Mouse (Mus musculus) CH12.LX (cell line): ENCODE results near the gene Mkrn1.

Experiments used
- CTCF ChIP-seq, 2 experiments: IDR thresholded peaks in 1 of 2; conservative IDR thresholded peaks in 1 of 2; 2 replicates each; pipeline ENCODE4 v1.5.1; 2011 to 2012; ENCODE audit warnings: low read depth in 2 of 2, low read length in 2 of 2, improper control_type of control experiment in 1 of 2, inconsistent platforms in 1 of 2, mild to moderate bottlenecking in 1 of 2, moderate library complexity in 1 of 2
- E2F4 ChIP-seq: IDR thresholded peaks from 2 replicates; pipeline ENCODE4 v1.6.1; 2011; ENCODE audit warnings: low read depth, low read length, improper control_type of control experiment; ENCODE audit not compliant: insufficient replicate concordance
- ELF1 ChIP-seq: IDR thresholded peaks from 2 replicates; pipeline ENCODE4 v1.6.1; 2014; ENCODE audit warnings: low read depth, mild to moderate bottlenecking, inconsistent platforms, low read length, improper control_type of control experiment
- HCFC1 ChIP-seq: IDR thresholded peaks from 2 replicates; pipeline ENCODE4 v1.6.1; 2012; ENCODE audit warnings: low read depth, mild to moderate bottlenecking, inconsistent platforms, low read length, improper control_type of control experiment
- JUND ChIP-seq: conservative IDR thresholded peaks from 2 replicates; pipeline ENCODE4 v1.6.1; 2011; ENCODE audit warnings: low read depth, low read length, improper control_type of control experiment
- MAX ChIP-seq: IDR thresholded peaks from 2 replicates; pipeline ENCODE4 v1.6.1; 2011; ENCODE audit warnings: low read length, improper control_type of control experiment
- MYC ChIP-seq: IDR thresholded peaks from 2 replicates; pipeline ENCODE4 v1.6.1; 2011; ENCODE audit warnings: low read depth, mild to moderate bottlenecking, improper control_type of control experiment, low read length
- PAX5 ChIP-seq: IDR thresholded peaks from 2 replicates; pipeline ENCODE4 v1.6.1; 2012; ENCODE audit warnings: low read length, inconsistent platforms, mixed read lengths
- POLR2A ChIP-seq: IDR thresholded peaks from 2 replicates; pipeline ENCODE4 v1.6.1; 2011; ENCODE audit warnings: low read depth, mild to moderate bottlenecking, improper control_type of control experiment, low read length
- POLR2AphosphoS2 ChIP-seq: IDR thresholded peaks from 2 replicates; pipeline ENCODE4 v1.6.1; 2011; ENCODE audit warnings: low read depth, low read length, improper control_type of control experiment
- TBP ChIP-seq: conservative IDR thresholded peaks from 2 replicates; pipeline ENCODE4 v1.6.1; 2011; ENCODE audit warnings: low read depth, low read length, improper control_type of control experiment
- TCF12 ChIP-seq: IDR thresholded peaks from 2 replicates; pipeline ENCODE4 v1.6.1; 2014; ENCODE audit warnings: low read depth, mild to moderate bottlenecking, inconsistent platforms, low read length, improper control_type of control experiment

GRCm38 (mm10) chr6:39430722-39431121 is 10.5 kb upstream of the Mkrn1 start:
- TF ChIP-seq MYC: no peak
- no peak for TF ChIP-seq CTCF (conservative IDR thresholded peaks at IDR 0.05 in 1 of 2, IDR thresholded peaks at IDR 0.05 in 1 of 2; ENCODE audit: low read depth in 2 of 2, low read length in 2 of 2)
- TF ChIP-seq E2F4: no peak
- no peak for TF ChIP-seq PAX5
- TF ChIP-seq JUND: no peak
- no peak for TF ChIP-seq TBP
- no peak for TF ChIP-seq ELF1
- no peak for TF ChIP-seq POLR2A
- no peak for TF ChIP-seq TCF12
- TF ChIP-seq POLR2AphosphoS2: no peak
- no peak for TF ChIP-seq HCFC1
- TF ChIP-seq MAX: no peak
